Mouse (Mus musculus) lung, postnatal 0 days (tissue): Measurements from ENCODE around the gene Olfr135.

ENCODE experiments used
- CTCF ChIP-seq: IDR thresholded peaks from 2 replicates; pipeline ENCODE4 v1.5.1; 2016; ENCODE audit warnings: antibody characterized with exemption, mild to moderate bottlenecking
- EP300 ChIP-seq: IDR thresholded peaks from 2 replicates; pipeline ENCODE4 v1.6.1; 2016; ENCODE audit warnings: antibody characterized with exemption, mild to moderate bottlenecking, control low read depth

DNA sequence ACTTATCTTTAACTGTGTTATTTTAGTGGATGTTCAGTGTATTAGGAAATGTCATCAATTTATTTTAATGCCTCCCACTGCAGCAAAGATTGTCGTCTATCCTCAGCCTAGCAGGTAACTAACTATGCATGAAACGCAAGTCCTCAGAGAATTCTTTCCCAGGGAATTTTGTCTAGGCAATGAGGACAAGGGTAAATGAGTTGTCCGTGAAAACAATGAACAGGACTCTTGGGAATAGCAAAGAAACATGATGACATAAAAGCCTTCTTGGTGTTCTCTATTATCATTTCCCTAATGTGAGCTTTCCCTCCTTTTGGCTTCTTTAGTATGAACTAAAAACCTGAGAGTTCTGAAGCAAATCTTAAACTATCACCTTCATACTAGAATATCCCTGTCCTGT, 33.0 kb upstream of the Olfr135 start, which contains the start of gene Olfr134:
- no peak for TF ChIP-seq CTCF
- TF ChIP-seq EP300 = no peak
